Mouse (Mus musculus) heart, adult 2 months (tissue): Measurements from ENCODE around the gene Rabepk.

Experiments
- CTCF ChIP-seq: fragments of 200-600 bp; IDR thresholded peaks from 2 replicates; pipeline ENCODE4 v1.8.1; 2022; ENCODE audit warnings: antibody characterized with exemption, mild to moderate bottlenecking, moderate library complexity
- EP300 ChIP-seq: fragments of 200-500 bp; IDR thresholded peaks from 2 replicates; pipeline ENCODE4 v1.6.1; 2011; ENCODE audit warnings: low read depth, low read length, control low read depth; ENCODE audit not compliant: insufficient read depth

DNA sequence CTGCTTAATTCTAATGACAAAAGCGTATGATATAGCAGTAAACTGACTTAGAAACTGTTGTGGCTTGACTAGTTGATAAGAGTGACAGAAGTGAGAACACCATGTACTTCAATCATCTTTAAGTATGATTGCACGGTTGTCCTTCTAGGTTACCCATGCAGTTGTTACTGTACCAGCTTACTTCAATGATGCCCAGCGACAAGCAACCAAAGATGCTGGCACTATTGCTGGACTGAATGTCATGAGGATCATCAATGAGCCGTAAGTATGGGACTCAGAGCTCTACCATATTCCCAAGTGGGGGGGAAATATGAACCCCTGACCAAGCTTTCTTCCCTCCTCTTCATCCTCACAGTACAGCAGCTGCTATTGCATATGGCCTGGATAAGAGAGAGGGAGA is 26.0 kb downstream of the Rabepk start:
- no peak for TF ChIP-seq CTCF
- no peak for TF ChIP-seq EP300
